Mouse (Mus musculus): ENCODE results near the gene Lim2. TPM values are rescaled to one million over a fixed set of nuclear protein-coding genes. Genes with fewer than 3 reads are reported as not detected.

The Lim2 gene
- polyA plus RNA-seq, 1 experiment from 2014 or later = not detected

DNA sequence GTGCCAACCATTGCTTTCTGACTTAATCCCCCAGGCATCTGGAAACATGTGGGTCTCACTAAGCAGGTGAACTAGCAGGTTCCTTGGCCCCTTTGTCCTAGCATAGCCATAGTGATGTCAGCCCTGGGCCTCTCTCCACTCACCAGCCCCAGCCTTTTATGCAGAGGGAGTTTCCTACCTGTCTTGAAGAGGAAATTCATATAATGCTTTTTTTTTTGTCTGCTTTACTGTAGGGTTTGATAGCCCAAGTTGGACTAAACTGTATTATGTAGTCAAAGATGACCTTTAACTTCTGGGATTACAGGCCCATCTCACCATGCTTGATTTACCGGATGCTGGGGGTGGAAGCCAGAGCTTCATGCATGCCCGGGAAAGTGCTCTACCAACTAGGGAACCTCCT, 22.3 kb downstream of the Lim2 start:
- 93% methylated on average over 2 of the region's 2 CpGs for WGBS
- no peak overlapping the region for H3K9ac ChIP-seq
- ATAC-seq (ENCODE audit: low FRiP score, low read depth) = no peak

GRCm38 (mm10) chr7:43451726-43452125, 24.3 kb downstream of the Lim2 start:
- Histone ChIP-seq H3K27me3 (no peaks in the 10 kb centered on the region), H3K9me3 (no peaks in the 10 kb centered on the region), H3K4me3 (no peak overlapping the region), H3K4me2 (replicated peaks) (no peak overlapping the region), H3K4me1 (no peaks in the 10 kb centered on the region), H3K9ac (no peak overlapping the region), H3K27ac (no peak overlapping the region), H3K36me3 (peaks cover 56% of the 10 kb centered on the region)
- 93% methylated on average over 11 of the region's 11 CpGs for WGBS
- no peak for ATAC-seq (ENCODE audit: low FRiP score, low read depth)

More for the DNA sequence above, 22.3 kb downstream of the Lim2 start:
- no peak overlapping the region for H3K4me2 ChIP-seq (replicated peaks)
- H3K9me3 ChIP-seq = no peaks in the 10 kb centered on the region
- H3K27ac ChIP-seq = no peak overlapping the region
- H3K4me3 ChIP-seq = no peak overlapping the region
- H3K27me3 ChIP-seq = no peaks in the 10 kb centered on the region
- H3K36me3 ChIP-seq = peaks cover 37% of the 10 kb centered on the region
- peaks cover 4% of the 10 kb centered on the region for H3K4me1 ChIP-seq

GRCm38 (mm10) chr7:43452609-43453008, 25.1 kb downstream of the Lim2 start:
- Histone ChIP-seq H3K9me3 (no peaks in the 10 kb centered on the region), H3K4me3 (no peak overlapping the region), H3K9ac (no peak overlapping the region), H3K27ac (no peak overlapping the region), H3K4me2 (replicated peaks) (no peak overlapping the region), H3K36me3 (peaks cover 65% of the 10 kb centered on the region), H3K27me3 (no peaks in the 10 kb centered on the region), H3K4me1 (no peaks in the 10 kb centered on the region)
- no peak for ATAC-seq (ENCODE audit: low FRiP score, low read depth)
- WGBS = 40% methylated on average over 4 of the region's 4 CpGs

GRCm38 (mm10) chr7:43453599-43454355, 26.3 kb downstream of the Lim2 start:
- Histone ChIP-seq H3K9me3 (no peaks in the 10 kb centered on the region), H3K36me3 (peaks cover 70% of the 10 kb centered on the region)
- ATAC-seq (ENCODE audit: low FRiP score, low read depth) = no peak

GRCm38 (mm10) chr7:43454371-43454770, 26.9 kb downstream of the Lim2 start:
- 72% methylated on average over 6 of the region's 6 CpGs for WGBS
- Histone ChIP-seq H3K4me1 (no peaks in the 10 kb centered on the region), H3K9ac (no peak overlapping the region), H3K27me3 (no peaks in the 10 kb centered on the region), H3K4me2 (replicated peaks) (no peak overlapping the region), H3K9me3 (no peaks in the 10 kb centered on the region), H3K4me3 (no peak overlapping the region), H3K36me3 (peaks cover 70% of the 10 kb centered on the region), H3K27ac (no peak overlapping the region)
- no peak for ATAC-seq (ENCODE audit: low FRiP score, low read depth)

More at GRCm38 (mm10) chr7:43453599-43454355, 26.3 kb downstream of the Lim2 start:
- Histone ChIP-seq H3K9ac (no peak overlapping the region), H3K27ac (no peak overlapping the region), H3K4me3 (no peak overlapping the region), H3K27me3 (no peaks in the 10 kb centered on the region), H3K4me1 (no peaks in the 10 kb centered on the region), H3K4me2 (replicated peaks) (no peak overlapping the region)
- 73% methylated on average over 14 of the region's 14 CpGs for WGBS

DNA sequence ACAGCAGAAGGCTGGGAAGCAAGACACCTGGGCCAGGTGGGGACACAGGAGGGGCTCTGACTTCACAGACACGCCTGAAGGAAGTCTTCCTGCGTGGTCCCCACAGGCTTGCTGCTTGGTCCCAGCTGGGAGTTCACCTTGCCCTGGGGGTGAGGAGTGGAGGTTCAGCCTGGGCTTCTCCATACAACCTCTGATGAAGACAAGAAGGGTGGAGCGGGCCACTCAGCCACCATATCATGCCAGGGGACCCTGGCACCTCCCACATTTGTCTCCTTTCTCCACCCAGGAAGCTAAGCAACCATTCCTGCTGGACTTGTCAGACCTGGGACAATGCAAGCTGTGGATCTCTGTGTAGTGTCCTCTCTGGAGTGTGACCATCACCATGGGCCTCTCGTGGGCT, 35.4 kb downstream of the Lim2 start, which contains the start of gene Vsig10l:
Vsig10l (plus strand) TSS at position 301 of the 400 bp plus-strand sequence.
- Histone ChIP-seq H3K4me3 (no peak within 1 kb of the TSS), H3K4me1 (peaks cover 8% of the 10 kb centered on the region), H3K27ac (no peak within 1 kb of the TSS), H3K9me3 (no peaks in the 10 kb centered on the region), H3K9ac (no peak within 1 kb of the TSS; the same call in 1 of the 2 replicates), H3K4me2 (replicated peaks) (no peak within 1 kb of the TSS), H3K36me3 (peaks cover 3% of the 10 kb centered on the region), H3K27me3 (peaks cover 34% of the 10 kb centered on the region)
- 59% methylated on average over 4 of the region's 4 CpGs for WGBS
- ATAC-seq (ENCODE audit: low FRiP score, low read depth) = no peak

- Histone ChIP-seq H3K9me3 (no peaks in the 10 kb centered on the region), H3K4me1 (peaks cover 8% of the 10 kb centered on the region), H3K36me3 (no peaks in the 10 kb centered on the region), H3K4me3 (no peak overlapping the region), H3K27me3 (peaks cover 39% of the 10 kb centered on the region), H3K9ac (no peak overlapping the region), H3K4me2 (replicated peaks) (no peak overlapping the region), H3K27ac (no peak overlapping the region)
- WGBS = 78% methylated on average over 7 of the region's 7 CpGs
- ATAC-seq (ENCODE audit: low FRiP score, low read depth) = no peak
Measured at GRCm38 (mm10) chr7:43463976-43464375, 36.5 kb downstream of the Lim2 start.

GRCm38 (mm10) chr7:43464864-43465343, 37.4 kb downstream of the Lim2 start:
- peaks cover 8% of the 10 kb centered on the region for H3K4me1 ChIP-seq
- 6% methylated on average over 35 of the region's 35 CpGs for WGBS
- H3K4me2 ChIP-seq (replicated peaks) = peak overlapping the region; percentile 82
- H3K9ac ChIP-seq = peak overlapping the region; percentile 62
- H3K36me3 ChIP-seq = no peaks in the 10 kb centered on the region
- H3K4me3 ChIP-seq = peak overlapping the region; percentile 51
- peaks cover 40% of the 10 kb centered on the region for H3K27me3 ChIP-seq
- H3K9me3 ChIP-seq = no peaks in the 10 kb centered on the region
- H3K27ac ChIP-seq = no peak overlapping the region
- ATAC-seq (ENCODE audit: low FRiP score, low read depth) = no peak

DNA sequence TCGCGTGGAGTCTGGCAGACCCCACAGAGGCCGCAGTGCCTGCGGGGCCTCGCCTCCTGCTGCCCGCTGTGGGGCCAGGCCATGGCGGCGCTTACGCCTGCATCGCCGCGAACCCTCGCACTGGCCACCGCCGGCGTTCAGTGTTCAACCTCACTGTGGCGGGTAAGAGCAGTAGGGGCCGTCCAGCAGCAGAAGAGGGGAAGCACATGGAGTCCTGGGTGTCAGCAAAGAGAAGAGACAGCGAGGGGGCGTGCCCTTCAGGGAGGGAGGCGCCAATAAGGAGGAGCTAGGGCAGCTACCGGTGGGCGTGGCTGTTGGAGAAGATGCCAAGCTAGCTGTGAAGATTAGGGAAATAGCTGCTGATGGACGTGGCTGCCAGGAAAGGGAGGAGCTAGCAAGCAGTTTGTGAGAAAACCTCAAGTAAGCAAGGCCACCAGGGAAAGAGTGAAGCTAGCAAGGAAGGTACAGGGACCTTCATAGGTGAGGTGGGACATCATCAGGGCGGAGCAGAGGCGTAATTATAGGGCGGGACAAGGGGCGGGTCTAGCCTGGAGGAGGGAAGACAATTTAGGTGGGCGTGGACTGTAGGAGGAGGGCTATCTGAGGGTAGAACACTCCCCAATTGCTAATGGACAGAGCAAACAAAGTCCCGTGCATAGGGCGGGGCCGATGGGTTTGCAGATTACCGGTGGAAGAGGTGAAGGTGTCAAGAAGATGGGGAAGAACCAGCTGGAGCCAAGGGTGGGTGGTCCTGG, 38.1 kb downstream of the Lim2 start:
- Histone ChIP-seq H3K9ac (peak overlapping the region; percentile 63), H3K4me2 (replicated peaks) (peak overlapping the region; percentile 82), H3K4me3 (peak overlapping the region; percentile 51), H3K27ac (peak overlapping the region; percentile 33; the same call in 1 of the 2 replicates), H3K9me3 (no peaks in the 10 kb centered on the region), H3K4me1 (peaks cover 8% of the 10 kb centered on the region), H3K27me3 (peaks cover 40% of the 10 kb centered on the region), H3K36me3 (no peaks in the 10 kb centered on the region)
- peak; percentile 85 for ATAC-seq (ENCODE audit: low FRiP score, low read depth)
- 1% methylated on average over 30 of the region's 33 CpGs for WGBS

GRCm38 (mm10) chr7:43466099-43466694, 38.7 kb downstream of the Lim2 start:
- Histone ChIP-seq H3K36me3 (no peaks in the 10 kb centered on the region), H3K9me3 (no peaks in the 10 kb centered on the region), H3K4me3 (peak overlapping the region; percentile 51), H3K27me3 (peaks cover 40% of the 10 kb centered on the region), H3K4me2 (replicated peaks) (peak overlapping the region; percentile 82), H3K27ac (peak overlapping the region; percentile 33; the same call in 1 of the 2 replicates), H3K9ac (peak overlapping the region; percentile 63), H3K4me1 (peaks cover 8% of the 10 kb centered on the region)
- ATAC-seq (ENCODE audit: low FRiP score, low read depth) = peak; percentile 68
- WGBS = under 1% methylated on average over 33 of the region's 33 CpGs

GRCm38 (mm10) chr7:43470373-43470772, 42.9 kb downstream of the Lim2 start:
- H3K9ac ChIP-seq = no peak overlapping the region
- no peak overlapping the region for H3K4me2 ChIP-seq (replicated peaks)
- no peak overlapping the region for H3K4me3 ChIP-seq
- no peak for ATAC-seq (ENCODE audit: low FRiP score, low read depth)
- no peaks in the 10 kb centered on the region for H3K4me1 ChIP-seq
- H3K27me3 ChIP-seq = peaks cover 25% of the 10 kb centered on the region
- H3K27ac ChIP-seq = no peak overlapping the region
- no peaks in the 10 kb centered on the region for H3K9me3 ChIP-seq
- WGBS = 41% methylated on average over 8 of the region's 8 CpGs
- no peaks in the 10 kb centered on the region for H3K36me3 ChIP-seq

DNA sequence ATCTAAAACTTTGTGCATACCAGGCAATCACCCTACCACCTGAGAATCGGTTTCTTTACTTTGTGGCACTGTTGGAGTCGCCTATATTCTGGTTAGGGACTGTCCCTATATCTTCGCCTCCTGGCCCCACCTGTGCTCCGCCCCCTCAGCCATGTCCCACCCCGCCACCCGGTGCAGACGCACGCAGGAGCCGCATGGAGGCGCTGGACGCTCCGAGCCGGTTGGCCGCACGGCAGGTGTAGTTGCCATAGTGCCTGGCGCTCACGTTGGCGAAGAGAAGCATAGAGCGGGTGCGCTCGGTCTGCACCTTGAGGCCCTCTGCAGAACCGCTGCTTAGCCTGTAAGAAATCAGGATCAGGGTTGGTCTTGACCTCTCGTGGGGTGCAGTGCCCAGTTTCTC, 48.2 kb downstream of the Lim2 start:
- Histone ChIP-seq H3K4me2 (replicated peaks) (no peak overlapping the region), H3K36me3 (no peaks in the 10 kb centered on the region), H3K27me3 (peaks cover 55% of the 10 kb centered on the region), H3K4me1 (0 out of 2 replicates have a peak, but pooled peaks cover 7% of the 10 kb centered on the region), H3K9ac (no peak overlapping the region), H3K9me3 (no peaks in the 10 kb centered on the region), H3K4me3 (no peak overlapping the region), H3K27ac (no peak overlapping the region)
- no peak for ATAC-seq (ENCODE audit: low FRiP score, low read depth)
- 14% methylated on average over 23 of the region's 23 CpGs for WGBS

All from limb, embryonic 13.5 days (tissue).